Mouse (Mus musculus): ENCODE results near the gene Iffo1. TPM values are rescaled to one million over a fixed set of nuclear protein-coding genes. Genes with fewer than 3 reads are reported as not detected.
"Not testable (repeated sequence)": the region's sequence is repeated elsewhere in the genome, so short reads cannot be mapped to it uniquely, and the experiment has no call there.

The Iffo1 gene
- total RNA-seq, 2 experiments from 2014 or later, result 63.4 to 77.7 TPM

DNA sequence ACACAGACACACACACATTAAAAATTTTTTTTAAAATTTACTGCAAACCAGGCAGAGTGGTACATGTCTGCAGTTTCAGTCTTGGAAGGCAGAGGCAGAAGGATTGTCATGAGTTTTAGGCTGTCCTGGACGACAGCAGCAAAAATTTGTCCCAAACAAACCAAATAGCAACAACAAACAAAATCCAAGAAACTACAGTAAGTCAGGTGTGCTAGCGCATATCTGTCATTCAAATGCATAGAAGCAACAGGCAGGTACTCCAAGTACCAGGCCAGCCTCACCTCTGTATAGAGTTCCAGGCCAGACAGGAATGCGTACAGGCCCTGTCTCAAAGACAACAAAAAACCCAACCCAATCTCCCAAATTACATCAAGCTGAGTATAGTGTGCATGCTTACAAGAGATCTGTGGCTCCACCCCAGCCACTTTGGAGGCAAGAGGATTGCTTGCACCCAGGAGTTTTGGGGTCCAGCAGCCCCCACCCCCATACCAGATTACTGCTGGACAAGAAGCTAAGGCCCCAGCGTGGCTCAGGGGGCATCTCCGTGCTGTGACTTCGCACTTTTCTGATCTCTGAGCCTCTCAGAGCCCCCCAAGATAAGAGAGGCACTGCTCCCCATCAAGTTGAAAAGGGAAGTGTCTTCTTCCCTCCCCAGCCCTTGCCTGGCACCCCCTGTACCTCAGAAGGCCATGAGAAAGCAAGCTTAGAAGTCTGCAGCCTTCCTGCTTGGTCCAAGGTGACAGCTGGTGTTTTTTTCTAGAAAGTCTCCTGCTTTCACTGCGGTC is 14.9 kb downstream of the Iffo1 start:
- no peak for DNase-seq (ENCODE audit: extremely low spot score in 1 of 2, low spot score in 1 of 2)

DNA sequence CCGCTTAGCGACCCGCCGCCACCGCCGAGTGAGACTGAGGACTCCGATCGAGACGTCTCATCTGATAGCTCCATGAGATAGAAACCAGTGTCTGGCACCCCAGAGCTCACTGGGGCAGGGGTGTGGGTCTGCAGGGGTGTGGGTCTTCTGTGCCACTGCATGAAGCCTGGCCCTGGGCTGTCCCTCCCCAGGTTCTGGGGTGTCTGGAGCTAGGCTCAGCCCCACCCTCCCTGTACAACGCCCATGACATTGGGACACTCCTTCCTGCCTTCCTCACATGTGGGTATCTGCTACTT is 15.5 kb downstream of the Iffo1 start:
- DNase-seq (ENCODE audit: extremely low spot score in 1 of 2, low spot score in 1 of 2), result no peak

DNA sequence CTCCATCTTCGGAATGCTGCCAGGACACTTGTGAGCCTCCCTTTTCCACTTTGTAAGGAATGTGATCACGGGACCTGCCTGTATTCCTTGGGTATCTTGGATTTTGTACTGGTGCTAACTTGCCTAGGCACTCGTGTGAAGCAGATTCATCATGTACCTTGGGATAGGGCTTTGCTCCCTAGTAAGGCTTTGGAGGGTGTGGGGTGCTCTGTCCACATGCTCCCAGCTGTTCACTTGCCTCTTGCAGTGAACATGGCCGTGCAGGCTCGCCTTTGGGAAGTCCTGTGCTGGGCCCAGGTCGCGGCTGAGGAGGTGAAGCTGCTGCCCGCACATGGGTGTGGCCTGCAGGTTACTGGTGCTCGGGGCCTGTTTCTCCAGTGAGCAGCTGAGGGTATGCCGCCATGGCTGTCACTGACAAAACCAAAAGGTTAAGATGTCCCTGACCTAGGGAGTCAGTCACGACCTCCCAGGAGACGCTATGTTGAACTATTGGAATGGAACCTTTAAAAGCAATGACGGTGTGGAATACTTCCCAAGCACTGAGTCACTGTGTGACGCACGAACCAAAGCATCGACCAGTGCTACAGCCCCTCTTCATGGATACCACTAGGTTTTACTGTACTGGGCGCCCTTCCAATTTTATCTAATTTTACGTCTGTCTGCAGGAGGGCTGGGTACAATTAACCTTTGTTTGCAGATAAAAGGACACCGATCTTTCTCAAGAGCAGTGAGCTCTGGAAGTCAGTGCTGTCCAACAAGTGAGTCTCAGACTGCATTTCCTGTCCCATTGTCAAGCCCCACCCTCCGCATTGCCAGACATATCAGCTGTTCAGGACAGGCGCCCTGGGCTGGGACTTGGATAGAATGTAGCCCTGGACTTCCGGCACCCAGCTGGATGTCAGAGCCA is 16.1 kb downstream of the Iffo1 start:
- peak in 1 of 2 experiments; percentile 45 for DNase-seq (ENCODE audit: extremely low spot score in 1 of 2, low spot score in 1 of 2)

DNA sequence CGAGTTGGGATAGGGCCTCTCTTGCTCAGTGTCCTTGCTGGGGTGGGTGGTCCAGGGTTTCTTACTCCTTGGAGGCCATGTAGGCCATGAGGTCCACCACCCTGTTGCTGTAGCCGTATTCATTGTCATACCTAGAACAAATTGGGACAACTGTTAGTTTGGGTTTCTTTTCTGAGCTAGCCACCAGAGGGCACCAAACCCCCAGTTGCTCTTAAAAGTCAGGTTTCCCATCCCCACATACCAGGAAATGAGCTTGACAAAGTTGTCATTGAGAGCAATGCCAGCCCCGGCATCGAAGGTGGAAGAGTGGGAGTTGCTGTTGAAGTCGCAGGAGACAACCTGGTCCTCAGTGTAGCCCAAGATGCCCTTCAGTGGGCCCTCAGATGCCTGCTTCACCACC is 16.9 kb downstream of the Iffo1 start:
- DNase-seq (ENCODE audit: extremely low spot score in 1 of 2, low spot score in 1 of 2), result peak in 1 of 2 experiments; percentile 72

DNA sequence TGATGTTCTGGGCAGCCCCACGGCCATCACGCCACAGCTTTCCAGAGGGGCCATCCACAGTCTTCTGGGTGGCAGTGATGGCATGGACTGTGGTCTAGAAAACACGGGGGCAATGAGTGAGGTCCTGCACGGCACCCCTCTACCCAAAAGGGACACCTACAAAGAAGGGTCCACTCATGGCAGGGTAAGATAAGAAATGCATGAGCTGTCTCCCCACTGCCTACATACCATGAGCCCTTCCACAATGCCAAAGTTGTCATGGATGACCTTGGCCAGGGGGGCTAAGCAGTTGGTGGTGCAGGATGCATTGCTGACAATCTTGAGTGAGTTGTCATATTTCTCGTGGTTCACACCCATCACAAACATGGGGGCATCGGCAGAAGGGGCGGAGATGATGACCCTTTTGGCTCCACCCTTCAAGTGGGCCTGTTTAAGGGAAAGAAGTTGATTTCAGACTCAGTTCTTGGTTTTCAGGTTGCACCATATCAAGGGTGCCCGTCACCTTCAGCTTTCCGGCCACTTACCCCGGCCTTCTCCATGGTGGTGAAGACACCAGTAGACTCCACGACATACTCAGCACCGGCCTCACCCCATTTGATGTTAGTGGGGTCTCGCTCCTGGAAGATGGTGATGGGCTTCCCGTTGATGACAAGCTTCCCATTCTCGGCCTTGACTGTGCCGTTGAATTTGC is 17.7 kb downstream of the Iffo1 start:
- DNase-seq (ENCODE audit: extremely low spot score in 1 of 2, low spot score in 1 of 2), result not testable (repeated sequence)

DNA sequence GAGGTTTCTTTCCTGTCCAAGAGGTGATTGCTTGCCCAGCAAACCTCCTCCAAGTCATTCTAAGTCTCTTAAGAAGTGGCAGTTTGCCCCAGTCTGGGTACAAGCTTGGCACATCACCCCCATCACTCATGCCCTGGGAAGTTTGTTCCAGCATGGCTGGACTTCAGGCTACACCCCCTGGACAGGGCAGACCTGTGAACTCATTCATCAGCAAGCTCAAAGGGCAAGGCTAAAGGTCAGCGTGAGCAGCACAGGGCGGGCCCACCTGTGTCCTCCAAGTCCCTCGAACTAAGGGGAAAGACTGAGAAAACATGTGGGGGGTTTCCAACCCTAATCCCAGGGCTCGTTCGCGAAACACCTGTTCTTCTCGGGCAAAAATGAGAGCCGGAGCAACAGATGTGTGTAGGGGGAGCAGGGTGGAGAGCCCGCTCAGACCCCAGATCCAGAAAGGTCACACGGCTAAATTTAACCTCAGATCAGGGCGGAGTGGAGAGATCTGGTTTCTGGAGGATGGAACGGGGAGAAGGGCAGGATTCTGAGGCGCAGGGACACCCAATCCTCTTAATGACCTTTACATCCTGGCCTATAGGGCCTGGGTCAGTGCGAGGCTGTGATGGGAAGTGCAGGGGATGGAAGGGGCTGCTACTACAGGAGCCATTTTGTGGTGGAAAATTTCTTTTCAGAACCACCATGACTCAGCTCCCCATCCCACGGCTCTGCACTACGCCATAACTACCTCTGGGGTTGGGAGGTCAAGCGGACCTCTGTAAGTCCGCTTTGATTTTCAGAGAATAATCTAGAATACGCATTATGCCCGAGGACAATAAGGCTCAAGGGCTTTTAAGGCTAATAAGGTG is 19.0 kb downstream of the Iffo1 start:
- DNase-seq (ENCODE audit: extremely low spot score in 1 of 2, low spot score in 1 of 2), result peak in 1 of 2 experiments; percentile 22

DNA sequence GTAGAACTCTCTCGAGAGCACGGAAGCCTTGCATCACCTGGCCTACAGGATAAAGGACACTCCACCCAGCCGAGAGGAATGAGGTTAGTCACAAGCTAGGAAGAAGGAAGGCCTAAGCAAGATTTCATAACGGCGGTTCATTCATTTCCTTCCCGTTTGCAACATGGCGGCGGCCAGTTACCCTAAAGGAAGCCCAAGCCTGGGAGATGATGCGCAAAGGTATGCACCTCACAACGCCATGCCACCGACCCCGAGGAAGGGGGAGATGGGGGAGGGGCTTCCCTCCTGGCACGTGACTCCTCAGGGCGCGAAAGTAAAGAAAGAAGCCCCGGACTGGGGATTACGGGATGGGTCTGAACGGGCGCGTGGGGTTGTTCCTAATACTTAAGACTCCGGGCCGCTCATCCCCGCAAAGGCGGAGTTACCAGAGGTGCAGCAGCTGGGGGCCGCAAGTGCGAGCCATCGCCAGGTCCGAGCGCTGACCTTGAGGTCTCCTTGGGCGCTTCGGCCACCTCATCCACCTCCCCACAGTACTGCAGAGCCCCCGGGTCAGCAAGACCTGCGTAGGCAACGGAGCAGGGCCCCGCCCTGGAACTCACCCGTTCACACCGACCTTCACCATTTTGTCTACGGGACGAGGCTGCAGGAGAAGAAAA is 19.8 kb downstream of the Iffo1 start:
- peak in 1 of 2 experiments; percentile 35 for DNase-seq (ENCODE audit: extremely low spot score in 1 of 2, low spot score in 1 of 2)

DNA sequence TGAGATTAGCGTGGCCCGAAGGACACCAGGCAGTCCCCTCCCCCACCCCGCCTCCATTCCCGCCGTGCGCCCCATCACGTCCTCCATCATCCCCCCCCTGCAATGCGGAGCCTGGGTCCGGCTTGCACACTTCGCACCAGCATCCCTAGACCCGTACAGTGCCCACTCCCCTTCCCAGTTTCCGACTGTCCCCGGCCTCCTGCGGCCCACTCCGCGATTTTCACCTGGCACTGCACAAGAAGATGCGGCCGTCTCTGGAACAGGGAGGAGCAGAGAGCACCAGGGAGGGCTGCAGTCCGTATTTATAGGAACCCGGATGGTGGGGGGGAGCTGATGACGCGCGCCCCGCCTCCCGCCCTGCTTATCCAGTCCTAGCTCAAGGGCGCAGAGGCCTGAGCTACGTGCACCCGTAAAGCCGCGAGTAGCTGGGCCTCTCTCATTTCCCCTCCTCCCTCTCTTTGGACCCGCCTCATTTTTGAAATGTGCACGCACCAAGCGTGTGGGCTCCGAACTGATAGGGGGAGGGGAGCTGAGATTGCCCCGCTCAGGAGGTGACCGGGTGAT is 20.4 kb downstream of the Iffo1 start:
- DNase-seq (ENCODE audit: extremely low spot score in 1 of 2, low spot score in 1 of 2), result peak; percentile 92 to 96

DNA sequence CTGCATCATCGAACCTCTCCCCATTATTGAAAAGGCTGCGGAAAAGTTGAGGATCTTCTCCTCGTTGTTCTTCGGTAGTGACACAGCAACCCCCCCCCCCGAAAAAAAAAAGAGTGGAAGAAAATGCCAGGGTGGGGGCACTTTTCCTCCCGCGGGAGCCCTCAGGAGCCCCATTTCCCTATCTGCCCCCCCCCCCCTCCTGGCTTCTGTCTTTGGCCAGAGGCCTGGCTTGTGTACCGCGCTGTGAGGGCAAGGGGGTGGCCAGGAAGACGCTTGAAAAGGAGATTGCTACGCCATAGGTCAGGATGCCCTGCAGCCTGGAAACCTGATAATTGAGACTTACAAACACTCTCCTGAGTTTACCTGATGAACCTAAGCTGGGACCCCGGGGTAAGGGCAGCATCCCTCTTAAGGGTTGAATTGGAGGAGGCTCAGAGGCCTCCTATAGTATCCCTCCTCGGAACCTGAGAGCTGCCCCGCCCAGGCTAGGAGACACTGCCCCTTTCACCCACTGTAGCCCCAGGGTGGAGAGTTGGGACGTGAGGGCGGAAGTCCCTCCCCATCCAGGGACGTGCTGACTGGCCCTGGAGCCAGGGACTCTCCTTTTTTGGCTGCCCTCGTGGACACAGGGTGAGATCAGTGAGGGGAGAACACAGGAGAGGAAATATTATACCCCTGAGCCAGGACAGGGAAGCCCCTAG is 21.2 kb downstream of the Iffo1 start, which contains the start of gene Gapdh:
Gene Gapdh (minus strand): TSS at position 417 of the 701 bp plus-strand sequence.
- peak in 1 of 2 experiments; percentile 18 for DNase-seq (ENCODE audit: extremely low spot score in 1 of 2, low spot score in 1 of 2)

DNA sequence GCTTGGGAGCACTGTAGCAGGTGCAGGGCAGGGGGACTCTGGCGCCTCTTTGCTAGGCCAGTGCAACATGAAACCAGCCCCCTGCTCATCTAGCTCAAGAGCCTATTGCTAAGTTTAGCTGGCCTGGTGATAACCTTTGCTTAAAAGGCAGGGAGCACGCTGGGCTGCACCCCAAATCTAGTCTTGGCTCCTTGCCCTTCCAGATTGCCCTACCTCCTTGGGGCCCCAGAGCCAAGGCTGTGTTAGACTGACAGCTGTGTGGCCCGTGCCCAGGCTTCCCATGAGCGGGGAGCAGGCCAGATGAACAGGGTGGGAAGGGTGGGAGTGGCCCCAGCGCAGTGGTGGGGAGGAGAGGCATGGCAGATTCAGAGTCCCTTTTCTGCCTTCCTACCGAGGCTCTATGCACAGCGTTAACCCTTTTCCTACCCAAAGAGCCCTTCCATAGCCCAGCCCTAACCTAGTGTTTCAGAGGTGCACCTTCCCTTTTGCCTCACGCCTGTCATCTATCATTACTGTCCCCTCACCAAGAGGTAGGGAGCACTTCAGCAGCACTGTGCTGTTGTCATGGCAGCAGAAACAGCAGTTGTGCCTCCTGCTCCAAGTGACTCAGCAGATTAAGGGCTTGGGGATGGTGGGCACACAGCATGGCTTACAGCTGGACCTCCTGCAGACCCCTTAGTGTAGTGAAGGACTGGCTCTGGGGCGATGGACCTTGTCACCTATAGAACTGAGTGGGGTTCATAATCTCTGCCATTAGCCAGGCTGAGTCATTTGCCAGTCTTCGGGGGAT is 22.0 kb downstream of the Iffo1 start:
- peak in 1 of 2 experiments; percentile 41 for DNase-seq (ENCODE audit: extremely low spot score in 1 of 2, low spot score in 1 of 2)

DNA sequence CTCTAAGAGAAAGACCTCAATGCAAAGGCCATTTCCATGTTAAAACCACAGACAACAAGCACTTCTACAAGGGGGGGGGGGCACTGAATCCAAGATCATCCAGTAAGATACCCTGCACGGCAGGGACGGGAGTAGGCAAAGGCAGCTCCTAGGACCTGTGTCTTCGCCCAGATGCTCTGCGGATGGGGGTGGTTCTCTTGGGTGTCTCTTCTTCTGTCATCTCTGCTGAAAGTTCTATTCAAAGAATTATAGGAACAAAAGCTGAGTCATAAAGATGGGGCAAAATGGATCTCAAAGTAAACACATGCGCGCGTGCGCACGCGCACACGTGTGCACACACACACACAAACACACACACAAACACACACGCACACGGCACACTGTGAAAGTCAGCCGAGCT is 23.0 kb downstream of the Iffo1 start:
- no peak for DNase-seq (ENCODE audit: extremely low spot score in 1 of 2, low spot score in 1 of 2)

DNA sequence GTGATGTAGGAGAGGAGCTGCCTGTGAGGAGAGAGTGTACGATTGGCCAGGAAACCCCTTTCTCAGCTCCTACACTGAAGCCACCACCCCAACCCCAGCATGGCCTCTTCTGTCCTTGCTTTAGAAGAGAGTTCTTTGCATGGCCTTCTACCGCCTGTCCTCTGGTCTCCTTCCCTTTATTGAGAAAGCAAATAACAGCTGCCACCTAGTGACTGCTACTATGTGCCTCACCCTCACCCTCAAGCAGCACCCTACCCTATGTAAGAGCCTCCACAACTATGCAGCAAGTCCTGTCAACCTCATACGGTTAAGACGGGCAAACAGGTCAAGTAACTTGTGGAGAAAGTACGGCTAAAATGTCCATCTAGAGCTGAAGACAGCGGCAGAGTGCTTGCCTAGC is 25.2 kb downstream of the Iffo1 start:
- no peak for DNase-seq (ENCODE audit: extremely low spot score in 1 of 2, low spot score in 1 of 2)

DNA sequence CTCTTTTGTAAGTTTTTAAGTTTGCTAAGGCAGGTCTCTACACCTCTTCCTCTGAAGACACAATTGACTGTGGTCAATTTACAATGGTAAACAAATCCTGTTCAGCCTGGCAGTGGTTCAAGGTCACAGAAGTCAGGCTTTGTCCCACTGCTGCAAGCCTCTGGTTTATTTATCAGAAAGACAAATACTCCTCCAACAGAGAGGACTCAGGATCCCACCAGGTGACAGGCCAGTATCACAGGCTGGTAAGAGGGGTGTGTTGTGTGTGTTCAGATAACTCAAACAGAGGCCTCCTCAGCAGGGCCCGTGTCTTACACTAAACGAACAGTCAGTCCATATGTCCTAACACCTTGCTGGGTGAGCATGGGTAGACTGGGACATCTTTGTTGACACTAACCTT is 27.4 kb downstream of the Iffo1 start:
- DNase-seq (ENCODE audit: extremely low spot score in 1 of 2, low spot score in 1 of 2), result no peak

DNA sequence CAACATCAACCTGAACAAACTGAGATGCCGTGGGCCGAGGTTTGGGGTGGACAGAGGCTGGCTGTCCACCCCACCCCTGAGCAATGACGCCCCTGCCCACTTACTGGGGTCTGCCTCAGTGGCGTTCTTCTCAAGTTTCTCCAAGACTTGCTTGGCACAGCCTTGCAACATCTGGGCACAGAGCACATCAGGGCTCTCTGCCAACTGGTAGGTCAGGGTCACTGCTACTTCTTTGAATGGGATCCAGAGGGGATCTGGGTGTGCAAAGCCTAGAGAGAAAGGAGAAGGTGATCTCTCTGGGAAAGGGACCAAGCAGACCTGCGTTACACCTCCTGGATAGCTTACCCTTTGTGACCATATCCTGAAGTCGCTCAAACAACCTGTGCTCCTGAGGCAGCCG is 28.2 kb downstream of the Iffo1 start:
- no peak for DNase-seq (ENCODE audit: extremely low spot score in 1 of 2, low spot score in 1 of 2)

DNA sequence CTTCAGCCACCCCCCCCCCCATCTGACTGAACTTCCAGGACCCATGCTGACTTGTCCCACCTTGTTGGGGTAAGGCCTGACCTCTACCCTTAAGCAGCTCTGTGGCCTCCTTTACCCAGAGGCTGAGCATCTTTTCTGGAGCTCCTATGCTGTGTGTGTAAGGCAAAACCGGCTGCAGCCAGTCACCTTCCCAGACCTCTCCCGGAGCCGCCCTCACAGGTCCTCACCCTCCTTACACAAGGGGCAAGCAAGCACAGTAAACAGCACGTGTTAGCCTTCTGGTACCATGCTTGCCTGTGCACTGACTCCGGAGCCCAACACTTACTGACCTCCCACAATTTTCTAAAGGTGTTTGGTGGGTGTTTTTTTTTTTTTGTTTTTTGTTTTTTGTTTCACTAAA is 30.4 kb downstream of the Iffo1 start:
- no peak for DNase-seq (ENCODE audit: extremely low spot score in 1 of 2, low spot score in 1 of 2)

DNA sequence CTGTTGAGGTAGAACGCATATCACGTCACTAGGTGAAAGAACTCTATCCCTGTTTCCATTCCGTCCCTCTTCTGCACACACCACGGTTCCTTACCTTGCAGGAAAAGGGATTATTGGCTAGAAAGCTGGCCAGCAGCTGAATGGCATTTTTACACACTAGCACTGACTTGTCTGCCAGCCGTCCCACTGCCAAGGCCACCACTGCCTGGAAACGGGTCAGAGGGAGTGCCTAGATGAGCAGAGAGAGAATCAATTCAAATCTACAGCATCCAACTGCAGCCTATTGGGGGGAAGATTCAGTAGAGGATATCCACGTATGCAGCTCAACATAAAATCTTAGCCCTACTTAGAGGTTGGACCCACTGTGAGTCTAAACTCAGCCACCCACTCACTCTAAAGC is 34.6 kb downstream of the Iffo1 start:
- DNase-seq (ENCODE audit: extremely low spot score in 1 of 2, low spot score in 1 of 2), result no peak

DNA sequence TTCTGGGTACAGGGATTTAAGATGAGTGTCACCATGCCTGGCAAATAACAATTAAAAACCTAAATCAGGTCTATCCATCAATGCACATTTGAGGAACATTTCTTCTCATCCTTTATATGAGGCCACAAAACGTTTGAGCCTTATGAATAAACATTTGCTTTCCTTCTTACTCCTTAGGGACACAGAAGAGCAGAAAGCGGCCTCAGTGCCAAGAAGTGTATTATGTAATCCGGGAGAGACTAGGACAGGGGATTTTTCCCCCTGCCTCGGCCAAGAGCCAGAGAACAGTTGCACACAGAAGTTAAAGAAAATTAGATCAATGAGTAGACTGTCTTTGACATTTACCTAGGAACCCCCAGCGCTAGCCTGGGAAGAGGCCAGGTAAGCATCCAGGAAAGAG is 37.1 kb downstream of the Iffo1 start:
- no peak for DNase-seq (ENCODE audit: extremely low spot score in 1 of 2, low spot score in 1 of 2)

DNA sequence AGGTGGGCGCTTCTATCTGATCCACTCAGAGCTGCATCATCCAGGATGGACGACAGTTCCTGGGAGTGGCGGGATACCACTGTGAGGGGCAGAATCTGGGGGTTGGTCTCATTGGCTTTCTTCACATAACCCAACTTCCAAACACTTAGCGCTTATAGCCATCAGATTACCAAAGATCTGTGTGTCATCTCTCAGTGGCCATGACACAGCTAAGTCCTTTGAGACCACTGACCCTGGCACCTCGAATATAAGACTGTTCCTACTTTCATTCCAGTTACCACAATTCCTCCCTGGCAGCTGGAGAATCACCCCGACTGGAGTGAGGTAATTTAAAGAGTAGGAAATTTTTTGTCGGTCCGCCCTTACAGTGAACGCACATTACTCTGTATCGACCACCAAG is 41.2 kb downstream of the Iffo1 start:
- no peak for DNase-seq (ENCODE audit: extremely low spot score in 1 of 2, low spot score in 1 of 2)

All from layer of hippocampus, postnatal 25 days (tissue).